Mouse (Mus musculus) effector memory CD4-positive, alpha-beta T cell, adult 5 months (primary cell): ENCODE measurements around the gene Uqcc3. TPM values are rescaled to one million over a fixed set of nuclear protein-coding genes. Genes with fewer than 3 reads are reported as not detected.

Experiments
- polyA plus RNA-seq: library from polyadenylated mRNA; unstranded; fragments of 100-300 nt; shearing (Covaris generic); gene quantifications from one replicate; pipeline ENCODE4 v1.2.1, GENCODE M21; 2017

Gene Uqcc3
- polyA plus RNA-seq = 24.6 TPM

GRCm38 (mm10) chr19:8880311-8881033 is at the start of gene Uqcc3:
TSS of gene Uqcc3 (minus strand) at chr19:8880923.

GRCm38 (mm10) chr19:8929224-8930088 is 48.7 kb upstream of the Uqcc3 start, which contains the start of the genes Rom1 and Eml3:
TSS of gene Rom1 (minus strand) at chr19:8929356.
TSS of gene Eml3 (plus strand) at chr19:8929552.

GRCm38 (mm10) chr19:8920073-8920736 is 39.5 kb upstream of the Uqcc3 start, which contains the start of gene B3gat3:
TSS of gene B3gat3 (plus strand) at chr19:8920374.

GRCm38 (mm10) chr19:8897865-8898495 is 17.3 kb upstream of the Uqcc3 start, which contains the start of gene Ganab:
TSS of gene Ganab (plus strand) at chr19:8898071.

GRCm38 (mm10) chr19:8892829-8893766 is 12.4 kb upstream of the Uqcc3 start, which contains the start of gene Ints5:
TSS of gene Ints5 (plus strand) at chr19:8893005.

GRCm38 (mm10) chr19:8888511-8889385 is 8.0 kb upstream of the Uqcc3 start, which contains the start of the genes 1810009A15Rik and Gm49416:
TSS of gene 1810009A15Rik (plus strand) at chr19:8888853.
TSS of gene Gm49416 (plus strand) at chr19:8888926.

GRCm38 (mm10) chr19:8883616-8884015 is 2.9 kb upstream of the Uqcc3 start, which contains the start of the genes Lbhd1 and Gm49403:
TSS of gene Lbhd1 (plus strand) at chr19:8883732.
TSS of gene Gm49403 (plus strand) at chr19:8883930.

GRCm38 (mm10) chr19:8871267-8872186 is 9.2 kb downstream of the Uqcc3 start, which contains the start of gene Ubxn1:
TSS of gene Ubxn1 (plus strand) at chr19:8871496.

GRCm38 (mm10) chr19:8850402-8850901 is 30.3 kb downstream of the Uqcc3 start, which contains the start of gene Lrrn4cl:
TSS of gene Lrrn4cl (plus strand) at chr19:8850768.

GRCm38 (mm10) chr19:8839103-8839907 is 41.4 kb downstream of the Uqcc3 start, which contains the start of gene Gng3:
TSS of gene Gng3 (minus strand) at chr19:8839194.

GRCm38 (mm10) chr19:8837251-8837791 is 43.4 kb downstream of the Uqcc3 start, which contains the start of gene Bscl2:
TSS of gene Bscl2 (plus strand) at chr19:8837467.

Other genes with a start within 250 kb of the Uqcc3 start
- not detected for gene Chrm1, start 217.1 kb downstream of the Uqcc3 start, polyA plus RNA-seq
- 546 TPM for gene Slc3a2, start 157.6 kb downstream of the Uqcc3 start, polyA plus RNA-seq
- gene Wdr74, start 145.1 kb downstream of the Uqcc3 start, polyA plus RNA-seq = 91.5 TPM
- 3.0 TPM for gene 1700092M07Rik, start 140.2 kb downstream of the Uqcc3 start, polyA plus RNA-seq
- gene Stx5a, start 139.5 kb downstream of the Uqcc3 start, polyA plus RNA-seq = 246 TPM
- 362 TPM for gene Nxf1, start 123.8 kb downstream of the Uqcc3 start, polyA plus RNA-seq
- gene Tmem223, start 109.9 kb downstream of the Uqcc3 start, polyA plus RNA-seq = 32.4 TPM
- 143 TPM for gene Tmem179b, start 106.5 kb downstream of the Uqcc3 start, polyA plus RNA-seq
- 9.7 TPM for gene Taf6l, start 94.5 kb downstream of the Uqcc3 start, polyA plus RNA-seq
- 74.4 TPM for gene Polr2g, start 82.3 kb downstream of the Uqcc3 start, polyA plus RNA-seq
- 1.4 TPM for gene Zbtb3, start 78.4 kb downstream of the Uqcc3 start, polyA plus RNA-seq
- gene Ttc9c, start 61.6 kb downstream of the Uqcc3 start, polyA plus RNA-seq = 23.9 TPM
- gene Hnrnpul2, start 60.9 kb downstream of the Uqcc3 start, polyA plus RNA-seq = 14.0 TPM
- gene AC129217.1, start 51.1 kb downstream of the Uqcc3 start, polyA plus RNA-seq = not detected
- gene Bscl2, start 43.5 kb downstream of the Uqcc3 start, polyA plus RNA-seq = 70.9 TPM
- gene Gng3, start 41.7 kb downstream of the Uqcc3 start, polyA plus RNA-seq = not detected
- not detected for gene Lrrn4cl, start 30.2 kb downstream of the Uqcc3 start, polyA plus RNA-seq
- 131 TPM for gene Ubxn1, start 9.4 kb downstream of the Uqcc3 start, polyA plus RNA-seq
- gene Lbhd1, start 2.8 kb upstream of the Uqcc3 start, polyA plus RNA-seq = 37.0 TPM
- not detected for gene Gm49403, start 3.0 kb upstream of the Uqcc3 start, polyA plus RNA-seq
- 26.9 TPM for gene 1810009A15Rik, start 7.9 kb upstream of the Uqcc3 start, polyA plus RNA-seq
- gene Gm49416, start 8.0 kb upstream of the Uqcc3 start, polyA plus RNA-seq = not detected
- gene Ints5, start 12.1 kb upstream of the Uqcc3 start, polyA plus RNA-seq = 29.7 TPM
- 91.7 TPM for gene Ganab, start 17.1 kb upstream of the Uqcc3 start, polyA plus RNA-seq
- 45.8 TPM for gene B3gat3, start 39.5 kb upstream of the Uqcc3 start, polyA plus RNA-seq
- gene Rom1, start 48.4 kb upstream of the Uqcc3 start, polyA plus RNA-seq = 3.3 TPM
- 67.4 TPM for gene Eml3, start 48.6 kb upstream of the Uqcc3 start, polyA plus RNA-seq
- 219 TPM for gene Mta2, start 61.0 kb upstream of the Uqcc3 start, polyA plus RNA-seq
- gene Tut1, start 72.9 kb upstream of the Uqcc3 start, polyA plus RNA-seq = 49.1 TPM
- 292 TPM for gene Eef1g, start 86.1 kb upstream of the Uqcc3 start, polyA plus RNA-seq
- gene Ahnak, start 108.4 kb upstream of the Uqcc3 start, polyA plus RNA-seq = 147 TPM
- not detected for gene Scgb1a1, start 207.0 kb upstream of the Uqcc3 start, polyA plus RNA-seq